Mouse (Mus musculus): ENCODE data around the gene Ttc17.
A peak's percentile ranks its signal among the peaks of the same experiment; 100 is the strongest.
"Not testable (repeated sequence)": the region's sequence is repeated elsewhere in the genome, so short reads cannot be mapped to it uniquely, and the experiment has no call there.

The Ttc17 gene

GRCm38 (mm10) chr2:94406083-94406957 is at the start of gene Ttc17:
Gene Ttc17 (minus strand): TSS chr2:94406689.
- peak; percentile 87 for DNase-seq

GRCm38 (mm10) chr2:94449643-94450042 is 43.2 kb upstream of the Ttc17 start:
- no peak for DNase-seq

DNA sequence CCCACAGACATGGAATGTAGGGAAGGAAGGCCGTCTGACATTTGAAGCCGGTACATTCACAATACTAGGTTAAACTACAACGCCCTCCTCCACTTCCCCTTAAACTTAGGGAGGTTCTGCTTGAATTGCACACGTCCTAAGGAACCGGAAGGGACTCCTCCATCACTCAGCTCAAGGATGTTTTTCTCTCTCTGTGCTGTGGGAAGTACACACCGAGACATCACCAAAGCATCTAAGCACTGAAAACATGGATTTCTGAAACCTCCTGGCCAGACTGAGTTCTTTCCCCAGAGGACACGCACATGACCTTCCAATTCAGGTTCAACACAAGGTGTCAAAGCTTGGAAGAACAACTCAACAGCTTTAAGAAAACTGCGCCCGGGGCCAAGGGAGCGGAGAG is 30.5 kb upstream of the Ttc17 start:
- no peak for DNase-seq

DNA sequence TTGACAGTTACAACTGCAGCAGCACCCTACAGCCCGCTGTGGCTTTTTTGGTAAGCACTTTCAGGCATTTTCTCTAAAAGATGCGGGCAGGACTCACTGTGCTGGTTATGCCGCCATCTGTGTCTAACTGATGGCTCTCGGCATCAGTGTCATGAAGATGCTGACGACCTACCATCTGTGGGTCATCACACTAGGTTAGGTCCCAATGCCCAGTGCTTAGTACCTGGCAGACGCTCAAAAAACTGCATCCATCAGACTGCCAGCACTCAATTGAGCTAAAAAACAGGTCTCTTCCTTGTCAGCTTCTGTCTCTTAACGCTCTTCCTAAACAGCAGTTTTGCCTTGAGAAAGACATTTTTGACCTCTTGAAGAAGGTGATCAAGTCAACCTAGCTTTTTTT is 29.0 kb upstream of the Ttc17 start:
- DNase-seq, result peak; percentile 67

GRCm38 (mm10) chr2:94434833-94435232 is 28.3 kb upstream of the Ttc17 start:
- no peak for DNase-seq

DNA sequence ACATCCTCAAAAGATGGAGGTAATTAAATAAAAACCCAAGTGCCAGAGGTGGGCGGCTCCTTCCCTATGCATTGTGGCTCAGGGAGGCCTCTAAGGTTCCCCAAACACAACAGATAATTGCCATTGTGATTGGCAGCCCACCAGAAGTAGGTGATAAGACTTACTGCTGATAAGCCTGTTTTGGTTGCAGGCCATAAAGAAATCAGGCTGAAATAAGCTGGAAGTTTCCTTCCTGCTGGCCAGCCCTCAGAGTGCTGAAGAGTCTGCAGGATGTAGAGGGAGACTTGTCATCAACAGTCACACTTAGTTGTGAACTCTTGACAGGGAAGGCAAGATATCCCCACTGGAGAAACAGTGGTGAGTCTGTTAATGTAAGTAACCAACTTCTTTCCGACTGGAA is 25.7 kb upstream of the Ttc17 start:
- DNase-seq, result no peak

GRCm38 (mm10) chr2:94428456-94428855 is 22.0 kb upstream of the Ttc17 start:
- no peak for DNase-seq

GRCm38 (mm10) chr2:94407441-94407840 is 952 bp upstream of the Ttc17 start:
- no peak for DNase-seq

- no peak for DNase-seq
Observed at GRCm38 (mm10) chr2:94407021-94407420, 532 bp upstream of the Ttc17 start.

DNA sequence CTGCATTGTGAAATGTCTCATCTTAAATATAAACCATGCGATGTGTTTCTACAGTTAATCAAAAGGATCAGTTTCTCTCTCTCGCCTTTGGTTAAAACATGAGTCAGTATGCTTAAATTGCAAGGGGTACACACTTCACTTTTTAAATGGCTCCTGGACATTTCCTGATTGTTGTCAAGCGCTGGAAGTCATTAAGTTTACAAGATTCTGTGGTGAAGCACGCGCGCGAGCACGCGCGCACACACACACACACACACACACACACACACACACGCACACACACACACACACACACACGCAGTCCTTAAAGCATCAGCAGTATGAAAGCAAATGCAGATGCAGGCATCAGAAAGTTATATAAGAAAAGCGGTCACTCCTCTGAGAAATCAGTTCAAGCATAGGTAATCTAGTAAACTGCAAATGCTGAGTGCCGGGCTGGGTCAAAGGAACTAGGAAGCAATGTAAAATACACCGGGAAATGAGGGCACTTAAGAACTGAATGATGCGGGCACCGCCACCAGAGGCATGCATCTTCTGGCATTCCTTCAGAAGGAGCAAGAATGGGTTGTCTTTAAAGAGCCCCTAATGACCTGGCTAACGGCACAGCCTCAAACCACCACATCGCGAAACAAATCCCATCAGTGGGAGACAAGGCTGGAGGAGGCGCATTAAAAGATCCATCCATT is 949 bp downstream of the Ttc17 start:
- no peak for DNase-seq

DNA sequence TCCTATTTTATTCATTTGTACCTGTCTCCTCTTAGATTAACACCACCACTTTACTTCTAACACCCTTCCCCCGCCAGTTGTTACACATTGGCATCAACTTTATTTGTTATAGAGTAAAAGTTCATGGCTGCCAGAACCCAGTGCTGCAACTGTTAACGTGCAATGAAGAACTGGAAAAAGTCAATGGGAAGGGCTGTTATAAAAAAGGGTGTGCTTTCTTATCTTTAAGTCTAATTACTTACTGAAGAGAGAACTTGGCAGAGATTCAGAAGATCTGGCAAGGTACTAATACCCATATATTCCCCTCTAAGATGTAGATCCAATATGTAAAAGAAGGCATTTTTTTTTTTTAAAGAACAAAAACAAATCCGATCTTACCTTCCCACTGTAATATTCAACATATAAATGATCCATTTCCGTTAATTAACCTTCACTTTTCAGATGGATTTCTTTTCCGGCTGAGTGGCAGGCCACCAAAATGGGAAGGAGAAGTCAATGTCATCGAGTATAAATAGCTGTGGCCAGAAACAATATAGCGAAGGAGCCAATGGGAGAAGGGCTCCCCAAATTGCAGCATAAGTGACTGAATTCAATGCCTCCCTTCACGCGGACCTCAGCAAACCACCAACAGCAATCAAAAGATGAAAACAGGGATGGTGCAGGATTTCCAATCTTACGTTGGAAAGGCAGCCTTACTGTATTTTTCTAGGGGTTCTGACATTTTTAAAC is 1.8 kb downstream of the Ttc17 start:
- DNase-seq, result no peak

GRCm38 (mm10) chr2:94402561-94402960 is 3.9 kb downstream of the Ttc17 start:
- DNase-seq, result no peak

DNA sequence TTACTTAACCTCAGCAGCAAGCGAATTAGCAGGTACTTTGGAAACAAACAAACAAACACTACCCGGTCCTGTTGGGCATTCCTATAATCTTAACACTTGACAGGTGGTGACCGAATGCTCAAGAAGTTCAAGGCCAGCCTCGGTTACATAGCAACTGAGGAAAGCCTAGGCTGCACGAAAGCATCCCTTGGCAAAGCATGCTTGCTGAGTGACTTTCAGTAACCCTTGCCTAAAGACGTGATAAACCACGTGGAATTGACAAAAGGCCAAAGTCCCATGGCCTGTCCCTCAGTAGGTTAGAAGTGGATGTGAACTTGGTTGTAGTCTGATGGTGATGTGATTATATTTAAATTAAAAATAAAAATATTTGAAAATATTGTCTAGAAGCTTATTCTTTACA is 4.4 kb downstream of the Ttc17 start:
- DNase-seq, result no peak

DNA sequence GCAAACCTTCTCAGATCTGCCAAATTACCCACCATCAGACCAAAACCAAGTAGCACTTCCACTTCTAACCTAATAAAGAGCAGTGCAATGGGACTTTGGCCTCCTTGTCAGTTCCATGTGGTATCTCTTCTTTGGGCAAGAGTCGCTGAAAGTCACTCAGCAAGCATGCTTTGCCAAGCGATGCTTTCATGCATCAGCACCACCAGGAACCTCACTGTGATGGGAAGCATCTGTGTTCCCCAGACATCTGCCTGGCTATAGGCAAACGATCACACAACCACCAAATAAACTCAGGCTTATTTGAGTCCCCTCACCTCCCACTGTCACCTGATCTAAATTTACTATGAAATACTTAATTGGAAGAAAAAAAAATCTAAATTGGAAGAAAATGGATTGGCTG is 5.5 kb downstream of the Ttc17 start:
- DNase-seq, result no peak

GRCm38 (mm10) chr2:94398138-94398970 is 8.1 kb downstream of the Ttc17 start:
- DNase-seq, result peak; percentile 86

DNA sequence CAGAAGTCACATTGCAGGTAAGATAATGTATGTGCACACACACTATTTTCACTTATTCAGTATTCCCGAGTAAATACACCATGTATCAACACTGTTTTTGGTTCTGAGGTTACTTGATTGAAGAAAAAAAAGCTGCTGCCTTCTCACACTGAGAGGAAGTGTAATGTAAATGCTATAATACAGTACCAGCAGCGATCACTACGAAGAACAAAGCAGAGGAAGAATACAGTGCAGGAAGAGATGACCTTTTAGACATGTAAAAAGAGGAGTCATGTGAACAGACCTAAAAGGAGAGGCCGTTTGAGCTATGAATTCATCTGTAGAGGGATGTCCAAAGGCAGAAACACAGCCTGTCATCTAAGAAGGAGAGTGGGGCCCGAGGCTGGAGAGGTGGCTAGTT is 9.0 kb downstream of the Ttc17 start:
- no peak for DNase-seq

DNA sequence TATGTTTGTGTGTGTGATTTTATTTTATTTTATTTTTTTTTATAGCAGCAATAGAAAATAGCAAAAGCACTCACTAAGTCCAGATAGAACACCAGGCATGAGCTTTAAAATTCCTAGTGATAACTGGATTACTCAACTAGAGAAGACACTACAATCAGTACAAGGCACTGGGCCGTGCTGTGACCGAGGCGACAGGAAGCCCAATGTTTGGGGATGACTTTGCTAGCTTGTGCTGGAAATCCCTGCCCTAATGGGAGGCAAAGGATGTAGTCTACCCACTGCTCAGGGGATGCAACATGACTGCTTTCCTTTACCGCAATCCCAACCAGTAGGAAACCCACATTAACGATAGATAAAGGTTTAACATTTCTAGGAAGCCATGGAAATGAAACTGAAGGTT is 10.2 kb downstream of the Ttc17 start:
- no peak for DNase-seq

GRCm38 (mm10) chr2:94391127-94391526 is 15.4 kb downstream of the Ttc17 start:
- not testable (repeated sequence) for DNase-seq

- DNase-seq, result no peak
Observed at GRCm38 (mm10) chr2:94389000-94389399, 17.5 kb downstream of the Ttc17 start.

DNA sequence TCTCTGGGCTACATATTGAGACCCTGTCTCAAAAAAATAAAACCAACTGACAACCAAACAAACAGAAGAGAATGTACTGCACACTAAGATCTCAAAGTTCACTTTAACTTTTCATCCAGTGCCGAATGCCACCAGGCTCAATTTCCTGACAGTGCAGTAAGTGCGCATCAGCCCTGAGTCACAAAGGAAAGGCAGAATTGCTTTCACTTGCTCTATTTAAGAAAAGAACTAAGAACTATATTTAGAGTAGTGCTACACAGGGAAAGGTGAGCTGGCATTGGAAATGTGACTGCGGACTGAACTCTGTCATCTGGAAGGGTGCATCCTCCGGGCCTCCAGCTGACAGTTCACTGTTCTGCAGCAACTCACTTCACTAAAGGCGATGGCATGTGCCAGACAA is 18.6 kb downstream of the Ttc17 start:
- no peak for DNase-seq

GRCm38 (mm10) chr2:94384483-94384882 is 22.0 kb downstream of the Ttc17 start:
- DNase-seq, result peak; percentile 91

GRCm38 (mm10) chr2:94381057-94381647 is 25.3 kb downstream of the Ttc17 start:
- DNase-seq, result peak; percentile 51
